Mouse (Mus musculus) olfactory bulb, adult 2 months (tissue): ENCODE measurements around the gene Sprr3.

Source experiments
- CTCF ChIP-seq: fragments of 200-500 bp; IDR thresholded peaks from 2 replicates; pipeline ENCODE4 v1.5.1; 2012; ENCODE audit warnings: low read depth, mild to moderate bottlenecking, low read length, moderate library complexity; ENCODE audit not compliant: insufficient read depth
- POLR2A ChIP-seq: fragments of 200-500 bp; IDR thresholded peaks from 2 replicates; pipeline ENCODE4 v1.6.1; 2012; ENCODE audit warnings: mild to moderate bottlenecking, low read depth, low read length, moderate library complexity; ENCODE audit not compliant: insufficient read depth

- TF ChIP-seq CTCF, result no peak
- TF ChIP-seq POLR2A, result no peak
Observed at GRCm38 (mm10) chr3:92500393-92500792, 41.9 kb upstream of the Sprr3 start, which contains the start of gene Sprr4.
